Mouse (Mus musculus) left cerebral cortex, adult 2 months (tissue): ENCODE measurements at regions not wholly inside any gene's neighbourhood (a gene's known extent, or its start where the extent isn't known, plus 50 kb on each side); places are given as distances from the start of the nearest gene placed in this dataset.

Experiments used
- DNase-seq, 2 experiments: peaks; one replicate each; pipeline ENCODE4 v3.0.0; 2021 to 2022; ENCODE audit warnings: low spot score in 2 of 2, mixed read lengths in 1 of 2; ENCODE audit errors: extremely low spot score in 1 of 2
- H3K27ac ChIP-seq: fragments of 200-600 bp; 2 replicates; pipeline ENCODE4 v1.8.1; 2022
- H3K4me3 ChIP-seq: fragments of 200-600 bp; 2 replicates; pipeline ENCODE4 v1.8.1; 2022
- CTCF ChIP-seq: fragments of 200-600 bp; IDR thresholded peaks from 2 replicates; pipeline ENCODE4 v1.8.1; 2022; ENCODE audit warnings: antibody characterized with exemption, mild to moderate bottlenecking, moderate library complexity
- intact Hi-C: fragments of 180-260 bp; cut with DNase I; formaldehyde crosslinking; loops from one replicate; pipeline ENCODE4 v1.15.1; 2025

DNA sequence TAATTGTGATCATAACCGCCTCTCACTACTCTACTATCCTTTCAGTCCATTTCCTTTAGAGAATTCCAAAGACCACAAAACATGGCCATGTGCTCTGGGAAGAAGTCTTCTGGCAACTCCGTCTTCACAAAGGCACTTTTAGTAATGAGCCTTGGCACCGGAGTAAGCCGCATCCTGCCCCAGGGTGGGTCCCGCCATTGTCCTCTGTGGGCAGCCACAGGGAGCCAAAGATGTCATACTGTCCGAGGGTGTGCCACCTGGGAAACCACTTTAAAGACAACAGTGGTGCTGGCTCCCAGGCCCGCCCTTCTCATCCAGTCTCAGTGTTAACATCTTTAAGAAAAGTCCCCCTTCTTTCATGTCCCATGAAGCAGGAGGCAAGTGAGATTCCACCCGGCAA, 164.6 kb downstream of the Kit start:
- intact Hi-C loops: no loop called here
- no peak for DNase-seq
- TF ChIP-seq CTCF: no peak
- no peak overlapping the region for H3K27ac ChIP-seq
- H3K4me3 ChIP-seq: no peak overlapping the region

DNA sequence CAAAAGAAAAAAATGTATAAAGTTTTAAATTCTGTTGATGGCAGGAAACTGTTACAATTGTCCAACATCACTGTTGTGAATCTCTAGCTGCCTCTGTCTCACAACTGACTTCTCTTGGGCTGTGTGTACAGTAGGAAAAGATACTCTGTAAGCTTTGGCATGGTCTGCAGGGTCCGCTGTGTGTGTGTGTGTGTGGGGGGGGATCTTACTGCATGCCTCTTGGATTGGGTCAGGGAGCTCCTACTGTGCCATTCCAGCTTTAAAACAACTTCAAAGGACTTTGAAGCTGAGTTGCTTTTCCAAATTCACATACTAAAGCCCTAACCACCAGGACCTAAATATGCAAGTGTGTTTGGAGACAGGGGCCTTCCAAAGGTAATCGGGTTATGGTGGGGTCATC, 163.7 kb downstream of the Kit start:
- intact Hi-C loops: no loop called here
- no peak for DNase-seq
- Histone ChIP-seq H3K4me3 (no peak overlapping the region), H3K27ac (no peak overlapping the region)
- TF ChIP-seq CTCF: no peak

DNA sequence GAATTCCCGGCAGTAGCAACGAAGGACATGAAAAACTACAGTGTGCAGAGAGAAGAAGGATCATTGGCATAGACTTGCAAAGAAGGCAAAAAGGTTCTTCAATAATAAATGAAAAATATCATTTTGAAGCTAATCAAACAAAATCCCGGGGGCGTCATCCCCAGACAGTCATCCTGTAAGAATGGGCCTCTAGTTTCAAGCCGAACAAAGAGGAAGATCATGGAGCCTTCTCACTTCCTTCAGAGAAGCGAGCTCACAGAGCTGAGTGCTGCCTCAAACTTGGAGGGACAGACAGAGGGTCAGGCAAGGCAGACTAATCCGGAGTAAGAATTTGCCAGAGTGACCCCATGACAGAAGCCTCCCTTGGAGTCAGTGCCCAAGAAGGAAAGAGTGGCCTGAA, 163.0 kb downstream of the Kit start:
- Histone ChIP-seq H3K27ac (no peak overlapping the region), H3K4me3 (no peak overlapping the region)
- no peak for TF ChIP-seq CTCF
- intact Hi-C loops: no loop called here
- DNase-seq: no peak

DNA sequence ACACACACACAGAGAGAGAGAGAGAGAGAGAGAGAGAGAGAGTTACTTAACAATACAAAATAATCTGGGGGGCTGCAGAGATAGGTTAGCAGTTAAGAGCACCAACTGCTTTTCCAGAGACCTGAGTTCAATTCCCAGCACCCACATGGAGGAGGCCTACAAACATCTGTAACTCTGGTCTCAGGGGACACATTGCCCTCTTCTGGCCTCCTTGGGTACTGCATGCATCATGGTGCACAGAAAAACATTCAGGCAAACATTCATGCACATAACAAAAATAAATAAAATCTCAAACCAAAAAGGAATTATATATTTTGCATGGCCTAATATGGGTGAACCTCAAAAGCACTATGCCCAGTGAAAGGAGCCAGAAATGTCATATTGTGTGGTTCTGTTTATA, 161.6 kb downstream of the Kit start:
- no peak overlapping the region for H3K27ac ChIP-seq
- no peak overlapping the region for H3K4me3 ChIP-seq
- TF ChIP-seq CTCF: peak; percentile 32
- intact Hi-C loops: no loop called here
- no peak for DNase-seq

DNA sequence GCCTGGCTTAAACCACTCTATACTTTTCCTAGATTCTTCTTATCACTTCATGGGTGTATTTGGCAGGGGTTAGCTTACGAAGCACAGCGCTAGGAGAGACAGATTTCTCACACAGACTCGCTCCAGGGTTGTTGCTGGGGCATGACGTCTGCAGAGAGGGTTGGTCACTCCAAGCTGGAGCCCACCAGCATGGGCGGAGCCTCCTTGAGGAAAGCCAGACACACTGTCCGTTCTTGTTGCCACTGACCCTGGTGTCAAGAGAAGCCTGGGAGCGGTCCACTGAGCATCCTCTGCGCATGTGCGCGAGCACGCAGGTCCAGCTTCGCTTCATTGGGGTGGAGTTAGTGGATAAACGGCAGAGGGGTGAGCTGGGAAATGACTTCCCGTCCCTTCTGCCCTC, 159.8 kb downstream of the Kit start:
- no peak overlapping the region for H3K4me3 ChIP-seq
- intact Hi-C loops: no loop called here
- no peak overlapping the region for H3K27ac ChIP-seq
- no peak for TF ChIP-seq CTCF
- no peak for DNase-seq

DNA sequence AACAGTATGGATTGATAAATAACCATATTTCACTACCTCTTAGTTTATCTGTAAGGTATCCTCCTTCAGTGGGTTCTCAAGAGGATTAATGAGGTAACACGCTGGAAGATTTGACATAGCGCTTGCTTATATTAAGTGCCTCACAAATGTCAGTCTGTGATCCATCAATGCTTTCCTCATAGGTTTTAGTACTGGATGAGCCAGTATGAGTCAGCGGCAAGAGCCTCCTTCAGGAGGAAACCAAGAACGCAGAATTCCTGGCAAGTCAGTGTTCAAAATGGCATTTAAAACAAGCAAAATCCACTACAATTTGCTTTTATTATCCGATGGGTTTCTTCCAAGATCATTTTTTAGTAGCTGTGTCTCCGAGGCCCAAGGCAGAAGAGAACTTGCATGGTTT, 159.3 kb downstream of the Kit start:
- no peak for DNase-seq
- H3K4me3 ChIP-seq: no peak overlapping the region
- intact Hi-C loops: no loop called here
- H3K27ac ChIP-seq: no peak overlapping the region
- TF ChIP-seq CTCF: no peak

DNA sequence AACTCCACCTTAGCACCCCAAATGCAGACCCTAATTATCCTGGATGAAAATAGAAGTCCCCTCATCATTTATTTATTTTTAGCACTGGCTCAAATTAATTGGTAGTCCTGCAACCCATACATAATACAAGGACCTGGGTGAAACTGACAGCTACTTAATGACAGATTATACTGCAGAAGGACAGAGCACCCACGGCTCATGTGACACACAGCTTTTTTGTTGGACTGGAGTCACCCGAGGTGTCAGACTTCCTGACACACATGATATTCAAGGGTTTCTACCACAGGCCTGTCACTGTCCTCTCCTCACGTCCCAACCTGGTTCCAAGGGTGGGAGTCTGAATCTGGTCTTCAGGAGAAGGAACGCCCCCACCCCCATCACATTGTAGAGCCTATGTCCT, 156.5 kb downstream of the Kit start:
- intact Hi-C loops: no loop called here
- Histone ChIP-seq H3K27ac (no peak overlapping the region), H3K4me3 (no peak overlapping the region)
- no peak for DNase-seq
- TF ChIP-seq CTCF: no peak

DNA sequence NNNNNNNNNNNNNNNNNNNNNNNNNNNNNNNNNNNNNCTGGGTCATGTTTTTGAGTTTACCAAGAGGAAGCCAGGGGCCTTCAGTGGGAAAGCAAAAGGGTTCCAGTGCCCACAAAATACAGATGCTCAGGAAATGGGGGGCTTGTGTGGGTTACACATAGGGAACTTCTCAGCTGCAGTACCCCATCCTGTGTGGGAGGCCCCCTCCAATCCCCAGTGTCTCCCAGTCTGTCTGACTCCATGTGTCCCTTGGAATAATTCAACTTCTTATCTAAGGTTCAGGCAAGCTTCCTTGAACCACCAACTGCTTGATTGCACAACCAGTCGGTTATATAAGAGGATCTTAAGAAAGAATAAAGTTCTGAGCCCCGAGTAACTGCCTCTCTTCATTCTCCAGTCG, 156.0 kb downstream of the Kit start:
- no peak for TF ChIP-seq CTCF

DNA sequence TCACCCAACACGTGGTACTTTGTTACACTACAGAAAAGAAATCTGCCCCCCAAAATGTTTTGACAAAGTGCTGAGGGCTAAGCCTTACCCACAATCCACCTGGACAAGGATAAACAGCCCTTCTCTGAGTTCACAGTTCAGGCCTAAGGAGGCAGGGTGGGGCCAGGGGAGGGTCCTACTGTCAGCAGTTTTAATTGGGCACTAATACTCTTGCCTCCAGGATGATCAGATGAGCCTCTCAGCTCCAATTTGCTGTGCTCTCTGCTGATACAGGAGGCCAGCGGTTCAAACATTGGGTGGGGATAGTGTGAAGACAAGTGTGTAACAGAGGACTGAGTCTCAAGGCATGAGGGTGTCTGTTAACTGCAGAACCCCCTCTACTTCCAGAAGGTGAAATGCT, 146.6 kb downstream of the Kit start:
- H3K4me3 ChIP-seq: no peak overlapping the region
- no peak overlapping the region for H3K27ac ChIP-seq
- intact Hi-C loops: no loop called here
- TF ChIP-seq CTCF: no peak
- DNase-seq: no peak

More for the DNA sequence above, 156.0 kb downstream of the Kit start:
- no peak overlapping the region for H3K4me3 ChIP-seq
- DNase-seq: no peak
- H3K27ac ChIP-seq: no peak overlapping the region
- intact Hi-C loops: no loop called here

DNA sequence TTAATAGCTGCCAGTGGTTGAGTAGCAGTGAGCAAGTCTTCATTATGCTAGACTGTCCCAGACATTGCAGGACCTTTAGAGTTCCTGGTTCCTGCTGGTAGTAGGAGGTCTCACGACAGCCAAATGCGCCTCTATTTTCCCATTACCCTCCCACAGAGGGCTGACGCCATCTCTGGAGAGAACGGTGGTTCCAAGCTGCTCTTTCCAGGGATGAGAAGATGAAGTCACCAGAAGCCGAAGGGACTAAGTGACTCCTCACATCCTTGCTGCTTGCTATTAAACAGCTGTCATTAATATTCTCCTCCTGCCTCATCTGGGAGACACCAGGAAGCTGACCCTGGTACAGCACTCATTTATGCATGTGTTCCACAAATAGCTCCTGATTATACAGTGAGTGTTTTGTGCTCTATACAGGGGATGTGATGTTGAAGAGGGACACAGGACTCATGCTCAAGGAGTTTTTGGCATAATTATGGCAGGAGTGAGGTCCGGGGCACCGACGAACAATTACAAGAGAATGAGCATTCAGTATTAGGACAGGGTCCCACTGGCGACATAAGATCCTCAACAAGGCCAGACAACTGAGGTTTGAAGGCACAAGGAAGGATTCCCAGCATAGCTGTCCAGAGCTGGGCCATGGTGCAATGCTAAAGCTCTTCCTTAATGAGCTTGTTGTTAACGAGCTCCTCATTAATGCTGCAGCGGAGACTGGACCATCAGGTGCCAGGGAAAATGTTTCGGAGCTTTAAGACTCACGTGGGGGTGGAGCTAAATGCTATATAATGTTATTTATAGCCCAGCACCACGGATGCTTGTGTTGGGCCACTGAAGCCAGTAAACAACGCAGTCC, 145.6 kb downstream of the Kit start:
- no peak for DNase-seq
- intact Hi-C loops: no loop called here
- H3K27ac ChIP-seq: no peak overlapping the region
- H3K4me3 ChIP-seq: no peak overlapping the region
- no peak for TF ChIP-seq CTCF

DNA sequence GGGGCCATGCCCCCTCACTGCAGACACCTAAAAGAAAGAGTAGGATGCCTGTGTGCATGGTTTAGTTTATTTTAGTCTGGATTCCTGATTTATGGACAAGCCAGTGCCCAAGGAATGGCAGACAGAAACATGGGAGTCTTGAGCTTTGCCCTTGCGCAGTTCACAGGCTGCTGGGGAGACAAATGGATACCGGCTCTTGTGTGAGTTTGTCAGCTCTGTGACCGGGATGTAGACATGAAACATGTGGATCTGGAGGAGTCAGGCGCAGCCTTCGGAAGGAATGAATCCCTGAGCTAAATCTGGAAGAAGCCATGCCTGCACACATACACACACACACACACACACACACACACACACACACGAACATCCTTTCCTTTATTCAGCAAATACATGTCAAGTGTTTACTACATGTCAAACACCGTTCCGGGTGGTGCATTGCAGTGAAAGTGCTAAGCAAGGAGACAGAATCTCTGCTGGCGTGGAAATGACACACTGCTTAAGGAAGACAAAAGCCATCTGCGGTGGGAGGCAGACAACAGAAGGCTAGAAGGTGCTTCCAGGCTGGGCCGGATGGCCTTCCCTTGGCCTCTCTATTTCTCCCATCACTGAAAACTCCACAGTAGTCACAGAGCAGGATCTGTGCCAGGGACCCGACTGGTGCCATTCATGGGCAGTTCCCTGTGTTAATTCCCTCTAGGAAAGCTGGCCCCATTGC, 144.0 kb downstream of the Kit start:
- Histone ChIP-seq H3K27ac (no peak overlapping the region), H3K4me3 (no peak overlapping the region)
- no peak for TF ChIP-seq CTCF
- intact Hi-C loops: no loop called here
- DNase-seq: no peak
